Mouse (Mus musculus): ENCODE data around the gene Plekhg2. TPM values are rescaled to one million over a fixed set of nuclear protein-coding genes. Genes with fewer than 3 reads are reported as not detected.

The Plekhg2 gene
- polyA plus RNA-seq (2014; fragmentation: Nextera tagmentation; extraction: Ambion mirVana), result 54.3 and 68.4 TPM in 2 replicates

DNA sequence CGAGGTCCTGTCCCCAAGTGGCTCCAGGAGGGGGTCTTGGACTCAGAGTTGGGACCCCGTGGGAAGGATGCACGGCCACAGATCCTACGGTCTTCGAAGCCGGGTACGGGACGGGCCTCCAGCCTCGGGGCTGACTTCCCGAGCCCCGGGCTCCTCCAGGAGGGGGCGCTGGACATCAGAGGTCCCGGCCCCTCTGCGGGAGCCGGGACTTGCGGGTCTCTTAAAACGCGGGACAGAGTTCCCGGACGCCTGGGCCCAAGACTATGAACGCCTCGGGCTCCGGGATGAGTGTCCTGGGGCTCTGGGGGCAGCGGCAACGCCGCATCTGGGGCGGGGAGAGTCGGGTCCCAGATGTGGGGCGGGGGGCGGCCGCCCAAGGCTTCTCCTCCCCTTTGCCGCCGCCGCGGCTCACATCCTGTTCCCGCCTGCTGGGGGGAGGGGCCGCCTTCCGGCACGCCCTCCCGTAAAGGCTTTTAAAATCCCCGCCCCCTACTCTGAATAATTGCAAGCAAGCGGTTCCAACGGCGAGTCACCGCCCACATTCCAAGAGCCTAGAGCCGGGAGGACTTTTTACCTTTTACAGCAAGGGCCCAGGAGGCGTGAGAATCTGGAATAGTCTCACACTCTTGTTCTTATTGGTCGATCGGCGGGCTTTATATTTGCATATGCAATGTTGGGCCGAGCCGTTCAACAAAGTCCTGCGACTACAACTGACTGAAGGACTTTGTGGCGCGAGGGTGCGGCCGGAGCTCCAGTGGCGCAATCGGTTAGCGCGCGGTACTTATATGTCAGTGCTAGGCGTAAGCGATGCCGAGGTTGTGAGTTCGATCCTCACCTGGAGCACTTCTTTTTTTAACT lies at the start of gene Plekhg2:
TSS of gene Plekhg2 (minus strand) at position 349 of the 858 bp plus-strand sequence.
- ATAC-seq (replicated peaks; ENCODE audit: low FRiP score, low TSS enrichment, low read depth), result peak; percentile 88
- no peaks in the 10 kb centered on the region for H3K27me3 ChIP-seq (replicated peaks; ENCODE audit: control insufficient read depth, insufficient read depth, low read length)
- H3K4me2 ChIP-seq (ENCODE audit: low read length), result peak within 1 kb of the TSS; percentile 87
- under 1% methylated on average over 58 of the region's 66 CpGs for WGBS
- peak within 1 kb of the TSS; percentile 80 for H3K4me3 ChIP-seq (ENCODE audit: low read depth, low read length)
- peak within 1 kb of the TSS; percentile 88 for H3K9ac ChIP-seq (ENCODE audit: low read length)
- no peaks in the 10 kb centered on the region for H3K9me3 ChIP-seq (ENCODE audit: control insufficient read depth, low read length)
- H3K36me3 ChIP-seq (ENCODE audit: control insufficient read depth, insufficient read depth, low read length), result peaks cover 33% of the 10 kb centered on the region
- H3K27ac ChIP-seq (ENCODE audit: low read depth), result peak within 1 kb of the TSS; percentile 100
- DNase-seq (ENCODE audit: low spot score), result peak; percentile 100
- peaks cover 37% of the 10 kb centered on the region for H3K4me1 ChIP-seq (replicated peaks; ENCODE audit: control insufficient read depth, insufficient read depth, low read length)

DNA sequence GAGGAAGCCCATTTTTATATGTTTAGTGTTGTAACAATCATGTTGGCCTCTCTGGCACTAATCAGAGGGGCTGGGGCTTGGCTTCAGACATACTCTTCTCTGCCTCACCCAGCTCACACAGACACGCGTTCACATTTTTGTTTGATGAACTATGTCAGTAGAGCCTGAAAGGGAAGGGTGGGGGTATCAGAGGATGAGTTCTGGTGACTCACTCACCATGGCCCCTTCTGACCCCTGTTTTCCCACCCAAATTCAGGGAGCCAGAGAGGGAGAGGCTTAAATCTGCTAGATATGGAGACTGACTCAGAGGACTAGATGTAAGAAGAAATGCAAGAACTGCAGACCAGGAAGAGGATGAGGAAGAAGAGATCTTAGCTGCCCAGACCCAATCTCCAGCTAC lies 47.0 kb upstream of the Plekhg2 start:
- DNase-seq (ENCODE audit: low spot score) (no peak), ATAC-seq (replicated peaks; ENCODE audit: low FRiP score, low TSS enrichment, low read depth) (no peak)
- H3K4me3 ChIP-seq (ENCODE audit: low read depth, low read length), result no peak overlapping the region
- H3K27ac ChIP-seq (ENCODE audit: low read depth), result 0 out of 2 replicates have a peak overlapping the region, but pooled peaks have one; percentile 5
- H3K27me3 ChIP-seq (replicated peaks; ENCODE audit: control insufficient read depth, insufficient read depth, low read length), result no peaks in the 10 kb centered on the region
- peaks cover 9% of the 10 kb centered on the region; the same call in 1 of the 2 replicates for H3K4me1 ChIP-seq (replicated peaks; ENCODE audit: control insufficient read depth, insufficient read depth, low read length)
- H3K4me2 ChIP-seq (ENCODE audit: low read length), result no peak overlapping the region
- no peaks in the 10 kb centered on the region for H3K9me3 ChIP-seq (ENCODE audit: control insufficient read depth, low read length)
- H3K9ac ChIP-seq (ENCODE audit: low read length), result no peak overlapping the region
- H3K36me3 ChIP-seq (ENCODE audit: control insufficient read depth, insufficient read depth, low read length), result peaks cover 86% of the 10 kb centered on the region
- WGBS, result 83% methylated on average over 2 of the region's 2 CpGs

DNA sequence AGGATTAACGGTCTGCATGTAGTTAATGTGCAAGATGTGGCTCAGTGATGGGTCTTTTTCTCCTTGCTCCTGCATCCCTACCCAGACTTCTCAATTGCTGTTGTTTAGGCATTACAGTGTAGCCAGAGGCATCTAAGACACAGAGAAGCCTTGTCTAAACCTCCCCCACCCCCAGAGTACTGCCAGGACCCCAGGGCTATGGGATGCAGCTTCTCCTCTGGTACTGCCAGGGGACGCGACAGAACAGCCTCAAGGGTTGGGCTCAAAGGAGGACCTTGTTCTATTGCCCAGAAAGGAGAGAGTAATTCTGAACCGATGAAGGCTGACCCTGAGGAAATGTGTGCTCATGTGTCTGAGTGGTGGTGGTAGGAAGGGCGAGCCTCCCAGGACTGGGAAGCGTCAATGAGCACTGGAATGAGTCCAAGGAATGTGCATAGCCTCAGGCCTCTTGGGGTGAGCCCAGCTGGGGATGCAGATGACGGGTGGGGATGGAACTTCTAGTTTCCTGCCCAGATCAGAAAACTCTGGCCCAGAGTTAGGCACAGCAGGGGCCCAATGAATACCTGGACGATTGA lies 45.8 kb upstream of the Plekhg2 start:
- H3K36me3 ChIP-seq (ENCODE audit: control insufficient read depth, insufficient read depth, low read length), result peaks cover 88% of the 10 kb centered on the region
- H3K4me3 ChIP-seq (ENCODE audit: low read depth, low read length), result no peak overlapping the region
- peaks cover 9% of the 10 kb centered on the region; the same call in 1 of the 2 replicates for H3K4me1 ChIP-seq (replicated peaks; ENCODE audit: control insufficient read depth, insufficient read depth, low read length)
- H3K9ac ChIP-seq (ENCODE audit: low read length), result no peak overlapping the region
- no peak overlapping the region for H3K27ac ChIP-seq (ENCODE audit: low read depth)
- no peaks in the 10 kb centered on the region for H3K9me3 ChIP-seq (ENCODE audit: control insufficient read depth, low read length)
- 62% methylated on average over 8 of the region's 8 CpGs for WGBS
- DNase-seq (ENCODE audit: low spot score) (no peak), ATAC-seq (replicated peaks; ENCODE audit: low FRiP score, low TSS enrichment, low read depth) (no peak; the same call in 1 of the 2 replicates)
- H3K27me3 ChIP-seq (replicated peaks; ENCODE audit: control insufficient read depth, insufficient read depth, low read length), result no peaks in the 10 kb centered on the region
- no peak overlapping the region for H3K4me2 ChIP-seq (ENCODE audit: low read length)

DNA sequence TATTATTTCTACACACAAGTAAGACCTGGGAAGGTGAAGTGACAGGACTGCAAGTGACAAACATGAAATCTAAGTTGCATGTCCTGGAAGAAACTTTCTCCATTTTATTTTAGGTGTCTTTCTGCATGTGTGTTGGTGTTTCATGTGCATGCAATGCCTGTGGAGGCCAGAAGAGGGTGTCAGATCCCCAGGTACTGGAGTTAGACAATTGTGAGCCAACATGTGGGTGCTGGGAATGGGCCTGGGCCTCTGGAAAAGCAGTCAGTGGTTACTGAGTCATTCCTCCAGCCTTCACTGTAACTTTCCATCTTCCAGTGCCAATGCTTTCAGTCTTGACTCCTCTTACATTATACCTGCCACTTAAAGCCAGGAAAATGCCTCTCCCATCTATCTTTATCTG lies 45.0 kb upstream of the Plekhg2 start:
- Histone ChIP-seq H3K4me3 (ENCODE audit: low read depth, low read length) (no peak overlapping the region), H3K4me2 (ENCODE audit: low read length) (no peak overlapping the region), H3K4me1 (replicated peaks; ENCODE audit: control insufficient read depth, insufficient read depth, low read length) (peaks cover 9% of the 10 kb centered on the region; the same call in 1 of the 2 replicates), H3K27ac (ENCODE audit: low read depth) (no peak overlapping the region), H3K27me3 (replicated peaks; ENCODE audit: control insufficient read depth, insufficient read depth, low read length) (no peaks in the 10 kb centered on the region), H3K9me3 (ENCODE audit: control insufficient read depth, low read length) (no peaks in the 10 kb centered on the region), H3K36me3 (ENCODE audit: control insufficient read depth, insufficient read depth, low read length) (peaks cover 88% of the 10 kb centered on the region), H3K9ac (ENCODE audit: low read length) (no peak overlapping the region)
- DNase-seq (ENCODE audit: low spot score) (no peak), ATAC-seq (replicated peaks; ENCODE audit: low FRiP score, low TSS enrichment, low read depth) (no peak)

DNA sequence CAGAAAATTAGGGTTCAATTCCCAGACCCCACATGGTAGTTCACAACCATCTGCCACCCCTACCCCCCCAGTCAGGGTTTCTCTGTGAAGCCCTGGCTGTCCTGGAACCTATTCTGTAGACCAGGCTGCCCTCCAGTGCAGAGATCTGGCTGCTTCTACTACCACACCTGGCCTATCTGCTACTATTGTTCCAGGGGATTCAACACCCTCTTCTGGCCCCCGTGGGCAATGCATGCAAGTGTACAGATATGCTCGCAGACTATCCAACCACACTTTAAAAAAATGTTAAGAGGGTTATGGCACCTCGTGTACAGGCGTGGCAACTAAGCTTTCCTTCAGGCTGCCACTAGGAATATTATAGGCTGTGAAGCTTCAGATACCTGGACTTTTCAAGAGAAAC lies 40.4 kb upstream of the Plekhg2 start:
- Histone ChIP-seq H3K4me3 (ENCODE audit: low read depth, low read length) (no peak overlapping the region), H3K9me3 (ENCODE audit: control insufficient read depth, low read length) (no peaks in the 10 kb centered on the region), H3K4me2 (ENCODE audit: low read length) (no peak overlapping the region), H3K27ac (ENCODE audit: low read depth) (no peak overlapping the region), H3K27me3 (replicated peaks; ENCODE audit: control insufficient read depth, insufficient read depth, low read length) (no peaks in the 10 kb centered on the region), H3K9ac (ENCODE audit: low read length) (no peak overlapping the region), H3K4me1 (replicated peaks; ENCODE audit: control insufficient read depth, insufficient read depth, low read length) (0 out of 2 replicates have a peak, but pooled peaks cover 2% of the 10 kb centered on the region), H3K36me3 (ENCODE audit: control insufficient read depth, insufficient read depth, low read length) (peaks cover 84% of the 10 kb centered on the region)
- WGBS, result 87% methylated on average over 4 of the region's 4 CpGs
- no peak for ATAC-seq (replicated peaks; ENCODE audit: low FRiP score, low TSS enrichment, low read depth)
- no peak for DNase-seq (ENCODE audit: low spot score)

DNA sequence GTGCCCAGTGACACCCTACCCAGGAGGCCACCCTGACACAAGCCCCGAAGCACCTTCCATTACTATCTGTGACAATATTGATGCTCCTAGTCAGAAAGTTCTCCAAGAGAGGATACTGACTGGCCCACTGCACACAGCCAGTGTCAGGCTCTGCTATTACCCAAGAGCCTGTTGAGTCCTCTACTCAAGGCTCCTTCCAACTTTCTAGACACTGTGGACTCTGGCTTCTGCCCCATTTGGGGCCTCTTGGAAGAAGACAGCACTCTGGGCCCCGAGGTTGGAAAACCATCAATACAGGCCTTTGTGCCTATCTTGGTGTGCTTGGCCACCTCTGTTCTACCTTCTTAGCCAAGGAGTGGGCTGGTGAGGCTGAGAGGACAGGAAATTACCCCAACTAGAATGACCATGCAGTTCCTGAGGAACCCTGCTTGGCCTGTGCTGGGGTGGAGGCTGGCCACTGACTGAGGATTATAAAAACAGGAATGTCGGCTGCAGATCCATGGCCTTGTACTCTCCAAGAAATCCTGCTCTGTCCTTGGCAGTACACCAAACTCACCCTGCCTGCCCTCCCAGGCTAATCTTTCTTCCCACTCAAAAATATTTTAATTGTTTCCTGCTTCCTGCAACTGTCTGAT lies 38.6 kb upstream of the Plekhg2 start:
- ATAC-seq (replicated peaks; ENCODE audit: low FRiP score, low TSS enrichment, low read depth) (no peak), DNase-seq (ENCODE audit: low spot score) (no peak)
- H3K27ac ChIP-seq (ENCODE audit: low read depth), result no peak overlapping the region
- no peaks in the 10 kb centered on the region for H3K9me3 ChIP-seq (ENCODE audit: control insufficient read depth, low read length)
- peaks cover 88% of the 10 kb centered on the region for H3K36me3 ChIP-seq (ENCODE audit: control insufficient read depth, insufficient read depth, low read length)
- WGBS, result 80% methylated on average over 3 of the region's 3 CpGs
- no peak overlapping the region for H3K4me2 ChIP-seq (ENCODE audit: low read length)
- no peaks in the 10 kb centered on the region for H3K27me3 ChIP-seq (replicated peaks; ENCODE audit: control insufficient read depth, insufficient read depth, low read length)
- 0 out of 2 replicates have a peak, but pooled peaks cover 2% of the 10 kb centered on the region for H3K4me1 ChIP-seq (replicated peaks; ENCODE audit: control insufficient read depth, insufficient read depth, low read length)
- H3K9ac ChIP-seq (ENCODE audit: low read length), result no peak overlapping the region
- no peak overlapping the region for H3K4me3 ChIP-seq (ENCODE audit: low read depth, low read length)

DNA sequence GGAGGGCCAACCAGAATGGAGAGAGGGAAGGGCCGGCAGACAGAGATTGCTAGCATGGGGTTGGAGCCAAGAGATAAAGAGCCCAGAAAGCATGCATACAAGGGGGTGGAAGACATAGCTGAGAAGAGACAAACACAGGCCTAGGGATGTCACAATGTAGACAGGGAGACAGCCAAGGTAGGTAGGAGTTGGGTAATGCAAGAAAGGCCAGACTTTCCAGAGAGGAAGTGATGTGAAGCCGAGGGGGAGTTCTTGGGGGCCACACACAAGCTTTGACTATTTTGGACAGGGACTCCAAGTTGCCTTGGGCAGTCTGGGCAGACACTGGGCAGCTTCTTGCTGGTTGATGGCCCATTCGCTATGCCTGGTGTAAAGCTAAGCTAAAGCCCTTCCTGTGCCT lies 29.5 kb upstream of the Plekhg2 start:
- WGBS, result 75% methylated on average over 3 of the region's 3 CpGs
- Histone ChIP-seq H3K9me3 (ENCODE audit: control insufficient read depth, low read length) (no peaks in the 10 kb centered on the region), H3K4me3 (ENCODE audit: low read depth, low read length) (no peak overlapping the region), H3K4me2 (ENCODE audit: low read length) (no peak overlapping the region), H3K27me3 (replicated peaks; ENCODE audit: control insufficient read depth, insufficient read depth, low read length) (no peaks in the 10 kb centered on the region), H3K4me1 (replicated peaks; ENCODE audit: control insufficient read depth, insufficient read depth, low read length) (no peaks in the 10 kb centered on the region), H3K27ac (ENCODE audit: low read depth) (no peak overlapping the region), H3K36me3 (ENCODE audit: control insufficient read depth, insufficient read depth, low read length) (peaks cover 96% of the 10 kb centered on the region), H3K9ac (ENCODE audit: low read length) (no peak overlapping the region)
- ATAC-seq (replicated peaks; ENCODE audit: low FRiP score, low TSS enrichment, low read depth) (no peak), DNase-seq (ENCODE audit: low spot score) (no peak)

DNA sequence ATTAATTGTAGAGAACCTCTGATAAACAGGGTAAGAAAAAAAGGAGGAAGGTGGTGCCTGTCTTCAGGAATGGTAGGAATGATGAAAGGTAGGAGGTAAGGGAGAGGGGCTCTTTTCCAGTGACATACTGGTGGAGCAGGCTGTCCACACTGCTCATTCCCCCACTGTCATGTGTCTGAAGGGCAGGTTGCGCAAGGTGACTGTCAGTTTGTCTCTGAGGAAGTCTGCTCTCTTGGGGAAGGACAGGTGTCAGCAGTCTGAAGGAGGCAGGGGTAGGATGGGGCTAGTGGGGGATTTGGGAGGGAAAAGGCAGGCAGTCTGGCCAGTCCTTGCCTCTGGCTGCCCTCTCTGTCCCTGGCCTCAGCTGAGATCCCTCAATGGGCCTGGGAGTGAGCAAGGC lies 28.6 kb upstream of the Plekhg2 start:
- ATAC-seq (replicated peaks; ENCODE audit: low FRiP score, low TSS enrichment, low read depth), result no peak
- H3K4me1 ChIP-seq (replicated peaks; ENCODE audit: control insufficient read depth, insufficient read depth, low read length), result no peaks in the 10 kb centered on the region
- no peaks in the 10 kb centered on the region for H3K9me3 ChIP-seq (ENCODE audit: control insufficient read depth, low read length)
- WGBS, result 95% methylated on average over 1 of the region's 1 CpGs
- H3K9ac ChIP-seq (ENCODE audit: low read length), result no peak overlapping the region
- H3K27me3 ChIP-seq (replicated peaks; ENCODE audit: control insufficient read depth, insufficient read depth, low read length), result no peaks in the 10 kb centered on the region
- DNase-seq (ENCODE audit: low spot score), result no peak
- no peak overlapping the region for H3K27ac ChIP-seq (ENCODE audit: low read depth)
- H3K4me2 ChIP-seq (ENCODE audit: low read length), result no peak overlapping the region
- H3K36me3 ChIP-seq (ENCODE audit: control insufficient read depth, insufficient read depth, low read length), result peaks cover 96% of the 10 kb centered on the region
- no peak overlapping the region for H3K4me3 ChIP-seq (ENCODE audit: low read depth, low read length)
